Mouse (Mus musculus): Measurements from ENCODE around the gene Iqcg. TPM values are rescaled to one million over a fixed set of nuclear protein-coding genes. Genes with fewer than 3 reads are reported as not detected.
A peak's percentile ranks its signal among the peaks of the same experiment; 100 is the strongest.

The Iqcg gene
- polyA plus RNA-seq, 1 experiment, result 0.92 TPM

DNA sequence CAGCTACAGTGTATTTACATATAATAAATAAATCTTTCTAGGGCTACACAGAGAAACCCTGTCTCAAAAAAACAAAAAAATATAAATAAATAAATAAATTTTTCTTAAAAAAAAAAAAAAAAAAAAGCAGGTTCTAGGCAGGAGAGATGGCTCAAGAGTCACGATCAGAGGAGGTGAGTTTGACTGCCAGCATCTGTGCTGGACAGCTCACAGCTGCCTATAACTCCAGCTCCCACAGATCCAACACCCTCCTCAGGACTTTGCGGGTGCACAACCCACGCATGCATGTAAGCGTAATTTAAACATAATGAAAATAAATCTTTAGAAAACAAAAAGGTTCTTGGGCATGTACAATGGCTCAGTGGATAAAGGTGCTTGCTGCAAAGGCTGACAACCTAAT lies 20.0 kb downstream of the Iqcg start:
- H3K79me2 ChIP-seq (ENCODE audit: control insufficient read depth, insufficient read depth), result no peaks in the 10 kb centered on the region
- H3K4me3 ChIP-seq (ENCODE audit: insufficient read depth, poor library complexity, severe bottlenecking), result no peak overlapping the region
- TF ChIP-seq CEBPB (IDR thresholded peaks at IDR 0.05; ENCODE audit: low read depth) (no peak), CTCF (IDR thresholded peaks at IDR 0.05; ENCODE audit: control insufficient read depth, insufficient read depth, insufficient read length) (no peak), MYOD1 (IDR thresholded peaks at IDR 0.05; ENCODE audit: control insufficient read depth, insufficient read length, low read depth) (no peak), MAX (IDR thresholded peaks at IDR 0.05) (no peak), MYOG (IDR thresholded peaks at IDR 0.05; ENCODE audit: control insufficient read depth, extremely low read depth, insufficient read length) (no peak), FOSL1 (IDR thresholded peaks at IDR 0.05; ENCODE audit: insufficient read depth, low read length, poor library complexity, severe bottlenecking) (no peak), USF1 (IDR thresholded peaks at IDR 0.05; ENCODE audit: low read depth) (no peak)
- no peaks in the 10 kb centered on the region for H3K27me3 ChIP-seq (ENCODE audit: control insufficient read depth, insufficient read depth, insufficient read length)
- H3K36me3 ChIP-seq (ENCODE audit: control insufficient read depth, insufficient read depth), result no peaks in the 10 kb centered on the region
- H3ac ChIP-seq (ENCODE audit: control insufficient read depth, insufficient read length, low read depth), result no peak overlapping the region
- no peaks in the 10 kb centered on the region for H3K79me3 ChIP-seq (ENCODE audit: low read depth)

DNA sequence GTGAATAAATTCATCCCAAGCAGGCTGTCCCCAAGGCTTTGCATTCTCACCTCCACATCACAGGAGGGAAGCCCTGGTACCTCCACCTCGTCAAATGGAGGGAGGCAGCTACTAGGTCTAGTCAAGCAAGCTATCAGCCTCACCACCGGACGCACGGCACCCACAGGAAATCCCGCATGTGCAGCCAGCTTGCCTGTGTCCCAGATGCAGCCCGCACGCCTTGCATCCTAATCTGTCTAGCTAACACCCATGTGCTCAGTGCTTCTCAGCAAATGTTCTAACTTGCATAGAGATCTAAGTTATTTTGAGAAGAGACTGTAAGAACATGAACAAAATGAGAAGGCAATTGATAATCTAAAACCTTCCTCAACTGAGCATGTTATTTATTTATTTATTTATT lies 29.7 kb downstream of the Iqcg start:
- H3K79me3 ChIP-seq (ENCODE audit: low read depth), result no peaks in the 10 kb centered on the region
- TF ChIP-seq CTCF (IDR thresholded peaks at IDR 0.05; ENCODE audit: control insufficient read depth, insufficient read depth, insufficient read length) (no peak), USF1 (IDR thresholded peaks at IDR 0.05; ENCODE audit: low read depth) (no peak), CEBPB (IDR thresholded peaks at IDR 0.05; ENCODE audit: low read depth) (no peak), MAX (IDR thresholded peaks at IDR 0.05) (no peak), MYOG (IDR thresholded peaks at IDR 0.05; ENCODE audit: control insufficient read depth, extremely low read depth, insufficient read length) (no peak), FOSL1 (IDR thresholded peaks at IDR 0.05; ENCODE audit: insufficient read depth, low read length, poor library complexity, severe bottlenecking) (no peak), MYOD1 (IDR thresholded peaks at IDR 0.05; ENCODE audit: control insufficient read depth, insufficient read length, low read depth) (no peak)
- H3K4me3 ChIP-seq (ENCODE audit: insufficient read depth, poor library complexity, severe bottlenecking), result no peak overlapping the region
- H3K79me2 ChIP-seq (ENCODE audit: control insufficient read depth, insufficient read depth), result no peaks in the 10 kb centered on the region
- H3K27me3 ChIP-seq (ENCODE audit: control insufficient read depth, insufficient read depth, insufficient read length), result no peaks in the 10 kb centered on the region
- no peak overlapping the region for H3ac ChIP-seq (ENCODE audit: control insufficient read depth, insufficient read length, low read depth)
- no peaks in the 10 kb centered on the region for H3K36me3 ChIP-seq (ENCODE audit: control insufficient read depth, insufficient read depth)

GRCm38 (mm10) chr16:33024456-33025104 lies 31.4 kb downstream of the Iqcg start:
- Histone ChIP-seq H3K27me3 (ENCODE audit: control insufficient read depth, insufficient read depth, insufficient read length) (no peaks in the 10 kb centered on the region), H3ac (ENCODE audit: control insufficient read depth, insufficient read length, low read depth) (no peak overlapping the region), H3K36me3 (ENCODE audit: control insufficient read depth, insufficient read depth) (no peaks in the 10 kb centered on the region), H3K79me3 (ENCODE audit: low read depth) (no peaks in the 10 kb centered on the region), H3K79me2 (ENCODE audit: control insufficient read depth, insufficient read depth) (no peaks in the 10 kb centered on the region), H3K4me3 (ENCODE audit: insufficient read depth, poor library complexity, severe bottlenecking) (no peak overlapping the region)
- TF ChIP-seq FOSL1 (IDR thresholded peaks at IDR 0.05; ENCODE audit: insufficient read depth, low read length, poor library complexity, severe bottlenecking) (no peak), CTCF (IDR thresholded peaks at IDR 0.05; ENCODE audit: control insufficient read depth, insufficient read depth, insufficient read length) (no peak), MAX (IDR thresholded peaks at IDR 0.05) (no peak), MYOD1 (IDR thresholded peaks at IDR 0.05; ENCODE audit: control insufficient read depth, insufficient read length, low read depth) (no peak), CEBPB (IDR thresholded peaks at IDR 0.05; ENCODE audit: low read depth) (no peak), MYOG (IDR thresholded peaks at IDR 0.05; ENCODE audit: control insufficient read depth, extremely low read depth, insufficient read length) (no peak), USF1 (IDR thresholded peaks at IDR 0.05; ENCODE audit: low read depth) (no peak)

DNA sequence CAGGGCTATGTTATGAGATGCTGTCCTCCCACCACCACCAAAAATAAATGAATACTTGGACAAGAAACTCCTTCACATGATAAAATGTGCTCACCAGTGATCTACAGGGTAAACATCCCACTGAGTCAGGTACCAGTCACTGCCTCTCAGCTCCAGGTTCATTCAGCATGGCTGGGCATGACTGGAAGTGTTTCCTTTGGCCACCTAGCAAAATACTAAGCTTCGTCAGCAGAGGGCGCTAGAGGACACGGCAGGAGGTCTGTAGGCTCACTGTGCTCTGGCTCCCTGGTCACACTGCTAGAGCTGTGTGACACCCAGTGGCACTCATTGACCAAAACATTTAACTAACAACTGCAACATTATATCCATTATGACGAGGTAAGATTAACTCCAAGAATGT lies 32.3 kb downstream of the Iqcg start:
- H3K79me3 ChIP-seq (ENCODE audit: low read depth), result no peaks in the 10 kb centered on the region
- H3K36me3 ChIP-seq (ENCODE audit: control insufficient read depth, insufficient read depth), result no peaks in the 10 kb centered on the region
- H3K27me3 ChIP-seq (ENCODE audit: control insufficient read depth, insufficient read depth, insufficient read length), result no peaks in the 10 kb centered on the region
- H3K79me2 ChIP-seq (ENCODE audit: control insufficient read depth, insufficient read depth), result no peaks in the 10 kb centered on the region
- no peak overlapping the region for H3K4me3 ChIP-seq (ENCODE audit: insufficient read depth, poor library complexity, severe bottlenecking)
- H3ac ChIP-seq (ENCODE audit: control insufficient read depth, insufficient read length, low read depth), result no peak overlapping the region
- TF ChIP-seq CTCF (IDR thresholded peaks at IDR 0.05; ENCODE audit: control insufficient read depth, insufficient read depth, insufficient read length) (peak; percentile 91), MYOG (IDR thresholded peaks at IDR 0.05; ENCODE audit: control insufficient read depth, extremely low read depth, insufficient read length) (no peak), CEBPB (IDR thresholded peaks at IDR 0.05; ENCODE audit: low read depth) (no peak)

DNA sequence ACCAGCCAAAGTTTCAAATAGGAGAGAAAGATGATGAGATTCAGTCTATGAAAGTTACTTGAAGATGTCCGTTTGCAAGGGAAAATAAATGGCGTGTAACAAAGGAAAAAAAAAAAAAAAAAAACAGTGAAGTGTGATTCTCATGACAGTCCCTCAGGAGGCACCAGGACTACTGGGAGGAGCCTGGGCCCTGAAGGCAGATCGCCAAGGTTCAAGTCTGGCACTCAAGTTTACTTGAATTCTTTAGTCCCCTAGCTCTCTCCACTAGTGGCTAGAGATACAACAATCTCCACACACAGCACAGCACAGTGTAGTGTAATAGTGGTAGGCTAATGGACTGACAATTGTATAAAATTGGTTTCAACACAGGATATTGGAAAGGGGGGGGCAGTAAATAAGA lies 34.6 kb downstream of the Iqcg start:
- TF ChIP-seq FOSL1 (IDR thresholded peaks at IDR 0.05; ENCODE audit: insufficient read depth, low read length, poor library complexity, severe bottlenecking), result no peak
- TF ChIP-seq MYOD1 (IDR thresholded peaks at IDR 0.05; ENCODE audit: control insufficient read depth, insufficient read length, low read depth), result no peak
- no peak for TF ChIP-seq CEBPB (IDR thresholded peaks at IDR 0.05; ENCODE audit: low read depth)
- TF ChIP-seq USF1 (IDR thresholded peaks at IDR 0.05; ENCODE audit: low read depth), result no peak
- TF ChIP-seq MYOG (IDR thresholded peaks at IDR 0.05; ENCODE audit: control insufficient read depth, extremely low read depth, insufficient read length), result no peak
- TF ChIP-seq CTCF (IDR thresholded peaks at IDR 0.05; ENCODE audit: control insufficient read depth, insufficient read depth, insufficient read length), result no peak
- no peak for TF ChIP-seq MAX (IDR thresholded peaks at IDR 0.05)
- H3K36me3 ChIP-seq (ENCODE audit: control insufficient read depth, insufficient read depth), result peaks cover 1% of the 10 kb centered on the region
- H3ac ChIP-seq (ENCODE audit: control insufficient read depth, insufficient read length, low read depth), result no peak overlapping the region
- no peaks in the 10 kb centered on the region for H3K79me3 ChIP-seq (ENCODE audit: low read depth)
- H3K27me3 ChIP-seq (ENCODE audit: control insufficient read depth, insufficient read depth, insufficient read length), result no peaks in the 10 kb centered on the region
- H3K4me3 ChIP-seq (ENCODE audit: insufficient read depth, poor library complexity, severe bottlenecking), result no peak overlapping the region
- H3K79me2 ChIP-seq (ENCODE audit: control insufficient read depth, insufficient read depth), result no peaks in the 10 kb centered on the region
